Comparison of ENCODE assay signal across 8 mouse cellular contexts in the genomic region with DNA sequence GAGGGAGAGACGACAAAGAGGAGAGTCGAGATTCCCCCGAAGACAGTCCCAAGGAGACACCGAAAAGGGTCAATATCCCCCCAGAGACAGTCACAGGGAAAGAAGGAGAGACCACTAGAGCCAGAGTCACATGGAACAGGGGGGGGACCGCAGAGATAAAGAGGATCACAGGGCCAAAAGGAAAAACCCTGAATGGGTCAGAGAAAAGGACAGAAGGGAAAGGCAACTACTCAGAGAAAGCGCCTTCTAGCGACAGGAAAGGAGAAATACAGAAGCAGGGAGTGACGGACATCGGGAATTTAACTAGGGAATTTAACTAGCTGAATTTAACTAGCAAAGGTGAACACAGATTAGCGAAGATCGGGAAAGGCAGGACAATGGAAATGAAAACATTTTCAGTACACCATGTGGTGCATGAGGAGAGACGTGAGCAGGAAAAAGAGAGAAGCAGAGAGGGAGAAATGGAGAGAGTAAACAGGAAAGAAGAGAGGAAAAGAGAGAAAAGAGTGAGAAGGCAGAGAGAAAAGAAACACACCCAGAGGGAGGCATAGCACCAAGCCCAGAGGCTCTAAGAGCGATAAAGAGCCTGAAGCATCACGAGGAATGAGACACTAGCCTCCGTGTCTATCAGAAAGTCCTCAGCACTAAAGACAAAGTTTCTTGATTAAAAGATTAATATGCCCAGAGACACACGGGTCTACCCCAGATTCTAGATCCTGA. TPM values are rescaled to one million over a fixed set of nuclear protein-coding genes. Genes with fewer than 3 reads are reported as not detected.
DNase-seq lines count a peak whose midpoint lies in the region; ATAC-seq and TF ChIP-seq lines count a peak whose summit lies in the region.

No protein-coding gene starts in this region.

- H3K4me2 ChIP-seq in forebrain, embryonic 15.5 days (replicated peaks): peak overlapping the region; percentile 88
- H3K4me2 ChIP-seq in limb, embryonic 12.5 days: peak overlapping the region; percentile 63
- H3K4me2 ChIP-seq in myocyte (ENCODE audit: low read depth): peak overlapping the region; percentile 69

- H3K79me2 ChIP-seq in myocyte (ENCODE audit: control insufficient read depth, insufficient read depth): peaks cover 2% of the 10 kb centered on the region

- intact Hi-C loops in gastrocnemius, postnatal 14 days (cut with DNase I; ENCODE audit: low total_unique reads): no loop called here

- H3K4me1 ChIP-seq in forebrain, embryonic 15.5 days: peaks cover 50% of the 10 kb centered on the region
- peaks cover 29% of the 10 kb centered on the region for H3K4me1 ChIP-seq in limb, embryonic 12.5 days (replicated peaks)

- peak overlapping the region; percentile 40 for H3K9ac ChIP-seq in forebrain, embryonic 15.5 days (replicated peaks)
- H3K9ac ChIP-seq in limb, embryonic 12.5 days (replicated peaks): no peak overlapping the region

- no peaks in the 10 kb centered on the region for H3K9me3 ChIP-seq in forebrain, embryonic 15.5 days
- H3K9me3 ChIP-seq in limb, embryonic 12.5 days: no peaks in the 10 kb centered on the region

- TF ChIP-seq POLR2A in myocyte (IDR thresholded peaks at IDR 0.05; ENCODE audit: insufficient read length, low read depth): no peak

- peaks cover 2% of the 10 kb centered on the region; the same call in 1 of the 2 replicates for H3K36me3 ChIP-seq in forebrain, embryonic 15.5 days
- H3K36me3 ChIP-seq in limb, embryonic 12.5 days: peaks cover 22% of the 10 kb centered on the region; the same call in 1 of the 2 replicates
- H3K36me3 ChIP-seq in myocyte (ENCODE audit: control insufficient read depth, insufficient read depth): peaks cover 21% of the 10 kb centered on the region

- peak overlapping the region; percentile 47 for H3K4me3 ChIP-seq in forebrain, embryonic 15.5 days
- H3K4me3 ChIP-seq in limb, embryonic 12.5 days (replicated peaks): peak overlapping the region; percentile 36
- H3K4me3 ChIP-seq in myocyte: no peak overlapping the region

- peak overlapping the region; percentile 47 for H3K27ac ChIP-seq in forebrain, embryonic 15.5 days (replicated peaks)
- no peak overlapping the region for H3K27ac ChIP-seq in limb, embryonic 12.5 days

- no peak overlapping the region for H3ac ChIP-seq in myocyte (ENCODE audit: control insufficient read depth, insufficient read length)

- WGBS in forebrain, embryonic 15.5 days: under 1% methylated on average over 16 of the region's 16 CpGs
- WGBS in limb, embryonic 12.5 days: 2% methylated on average over 16 of the region's 16 CpGs

- ATAC-seq in cerebellum, adult (ENCODE audit: insufficient number of reproducible peaks, low FRiP score, low TSS enrichment): peak; percentile 47; the same call in 1 of the 2 replicates
- ATAC-seq in forebrain, embryonic 15.5 days (replicated peaks): peak; percentile 5; the same call in 1 of the 2 replicates
- no peak for ATAC-seq in limb, embryonic 12.5 days (ENCODE audit: insufficient number of reproducible peaks, insufficient read depth, low FRiP score, low TSS enrichment, low read depth)

- peaks cover 3% of the 10 kb centered on the region; the same call in 1 of the 2 replicates for H3K27me3 ChIP-seq in forebrain, embryonic 15.5 days
- peaks cover 71% of the 10 kb centered on the region for H3K27me3 ChIP-seq in limb, embryonic 12.5 days
- no peaks in the 10 kb centered on the region for H3K27me3 ChIP-seq in myocyte (ENCODE audit: control insufficient read depth, insufficient read depth, insufficient read length)

- no peak for DNase-seq in cerebellum, postnatal 4 days (ENCODE audit: low spot score in 2 of 2)
- DNase-seq in brain, adult 2 months (ENCODE audit: low read depth, low spot score): peak; percentile 77
- no peak for DNase-seq in gastrocnemius, postnatal 14 days
- DNase-seq in layer of hippocampus, adult 9-10 months (ENCODE audit: low spot score): no peak

TF ChIP-seq in myocyte, 11 proteins besides CTCF, POLR2A, EP300 and RAD21:
- TF ChIP-seq E2F4 (IDR thresholded peaks at IDR 0.05; ENCODE audit: insufficient read depth): no peak
- TF ChIP-seq CEBPB (IDR thresholded peaks at IDR 0.05; ENCODE audit: insufficient read depth, poor library complexity, severe bottlenecking): no peak
- no peak for TF ChIP-seq POLR2AphosphoS2 (IDR thresholded peaks at IDR 0.05; ENCODE audit: insufficient read length, low read depth)
- TF ChIP-seq REST (IDR thresholded peaks at IDR 0.05; ENCODE audit: insufficient read depth, insufficient read length): no peak

RNA-seq across cellular contexts. Expression of gene Prkcg, which starts 13.7 kb away (rescaled TPM):
- polyA plus RNA-seq in forebrain, embryonic 15.5 days (2015; fragmentation: Nextera tagmentation; extraction: Ambion mirVana): 1.5 and 2.0 TPM in 2 replicates
- 3.8 TPM in 1 of 2 replicates, not detected in the other for polyA plus RNA-seq in limb, embryonic 12.5 days (2016; fragmentation: Nextera tagmentation; extraction: Ambion mirVana)
- 0.50 TPM for polyA plus RNA-seq in myocyte (2012; fragmentation: generic; extraction: Trizol)
- 1 to 10 TPM; 2.1 to 2.3 TPM for total RNA-seq in gastrocnemius, postnatal 14 days (2021)

RNA-seq across cellular contexts. Expression of gene Myadm, which starts 13.8 kb away (rescaled TPM):
- polyA plus RNA-seq in forebrain, embryonic 15.5 days (2015; fragmentation: Nextera tagmentation; extraction: Ambion mirVana): 19.6 and 21.4 TPM in 2 replicates
- 24.9 and 29.3 TPM in 2 replicates for polyA plus RNA-seq in limb, embryonic 12.5 days (2016; fragmentation: Nextera tagmentation; extraction: Ambion mirVana)
- polyA plus RNA-seq in myocyte (2012; fragmentation: generic; extraction: Trizol): 209 TPM
- total RNA-seq in gastrocnemius, postnatal 14 days (2021): 10 to 100 TPM; 65.0 to 76.7 TPM

RNA-seq across cellular contexts. Expression of gene Cacng7, which starts 30.0 kb away (rescaled TPM):
- 3.4 and 4.5 TPM in 2 replicates for polyA plus RNA-seq in forebrain, embryonic 15.5 days (2015; fragmentation: Nextera tagmentation; extraction: Ambion mirVana)
- polyA plus RNA-seq in limb, embryonic 12.5 days (2016; fragmentation: Nextera tagmentation; extraction: Ambion mirVana): 3.0 and 3.1 TPM in 2 replicates
- polyA plus RNA-seq in myocyte (2012; fragmentation: generic; extraction: Trizol): 0.72 TPM
- 1 to 10 TPM; 5.9 to 6.7 TPM for total RNA-seq in gastrocnemius, postnatal 14 days (2021)

RNA-seq across cellular contexts. Expression of gene Nlrp12, which starts 53.2 kb away (rescaled TPM):
- not detected in 2 replicates for polyA plus RNA-seq in forebrain, embryonic 15.5 days (2015; fragmentation: Nextera tagmentation; extraction: Ambion mirVana)
- polyA plus RNA-seq in limb, embryonic 12.5 days (2016; fragmentation: Nextera tagmentation; extraction: Ambion mirVana): not detected in 2 replicates
- polyA plus RNA-seq in myocyte (2012; fragmentation: generic; extraction: Trizol): not detected
- not detected for total RNA-seq in gastrocnemius, postnatal 14 days (2021)
